Mouse (Mus musculus) lung, embryonic 15.5 days (tissue): ENCODE measurements at regions not wholly inside any gene's neighbourhood (a gene's known extent, or its start where the extent isn't known, plus 50 kb on each side); places are given as distances from the start of the nearest gene placed in this dataset.

ENCODE experiments used
- ATAC-seq: fragments of 200-750 bp; cut with Nextera tagmentation; 2 replicates; pipeline ENCODE4 v1.8.0; 2017; ENCODE audit warnings: moderate number of reproducible peaks, borderline replicate concordance; ENCODE audit not compliant: low FRiP score, low TSS enrichment; ENCODE audit errors: extremely low read depth
- H3K27ac ChIP-seq: fragments of 300-500 bp; sonication (generic); 2 replicates; pipeline ENCODE4 v1.5.1; 2015; ENCODE audit warnings: moderate library complexity, mild to moderate bottlenecking, inconsistent platforms
- H3K27me3 ChIP-seq: fragments of 300-500 bp; sonication (generic); 2 replicates; pipeline ENCODE4 v1.6.1; 2015; ENCODE audit warnings: inconsistent platforms
- H3K36me3 ChIP-seq: fragments of 300-500 bp; sonication (generic); 2 replicates; pipeline ENCODE4 v1.6.1; 2015; ENCODE audit warnings: inconsistent platforms
- H3K4me1 ChIP-seq: fragments of 300-500 bp; sonication (generic); 2 replicates; pipeline ENCODE4 v1.6.1; 2015; ENCODE audit warnings: inconsistent platforms
- H3K4me2 ChIP-seq: fragments of 300-500 bp; sonication (generic); 2 replicates; pipeline ENCODE4 v1.6.1; 2015; ENCODE audit warnings: inconsistent platforms, mild to moderate bottlenecking, moderate library complexity
- H3K4me3 ChIP-seq: fragments of 300-500 bp; sonication (generic); 2 replicates; pipeline ENCODE4 v1.5.1; 2015; ENCODE audit warnings: mild to moderate bottlenecking, inconsistent platforms
- H3K9ac ChIP-seq: fragments of 300-500 bp; sonication (generic); 2 replicates; pipeline ENCODE4 v1.6.1; 2015; ENCODE audit warnings: inconsistent platforms
- H3K9me3 ChIP-seq: fragments of 300-500 bp; sonication (generic); 2 replicates; pipeline ENCODE4 v1.6.1; 2016; ENCODE audit warnings: inconsistent platforms
- WGBS: fragments of 180-500 bp; shearing (Covaris S2); methylation state at CpG from one replicate; pipeline ENCODE4 v1.1.7; 2015; 5-methylcytosine and 5-hydroxymethylcytosine counted together

GRCm38 (mm10) chr1:42362438-42362837 lies 333.1 kb upstream of the Pou3f3 start:
- H3K4me2 ChIP-seq = no peak overlapping the region
- 72% methylated on average over 3 of the region's 3 CpGs for WGBS

DNA sequence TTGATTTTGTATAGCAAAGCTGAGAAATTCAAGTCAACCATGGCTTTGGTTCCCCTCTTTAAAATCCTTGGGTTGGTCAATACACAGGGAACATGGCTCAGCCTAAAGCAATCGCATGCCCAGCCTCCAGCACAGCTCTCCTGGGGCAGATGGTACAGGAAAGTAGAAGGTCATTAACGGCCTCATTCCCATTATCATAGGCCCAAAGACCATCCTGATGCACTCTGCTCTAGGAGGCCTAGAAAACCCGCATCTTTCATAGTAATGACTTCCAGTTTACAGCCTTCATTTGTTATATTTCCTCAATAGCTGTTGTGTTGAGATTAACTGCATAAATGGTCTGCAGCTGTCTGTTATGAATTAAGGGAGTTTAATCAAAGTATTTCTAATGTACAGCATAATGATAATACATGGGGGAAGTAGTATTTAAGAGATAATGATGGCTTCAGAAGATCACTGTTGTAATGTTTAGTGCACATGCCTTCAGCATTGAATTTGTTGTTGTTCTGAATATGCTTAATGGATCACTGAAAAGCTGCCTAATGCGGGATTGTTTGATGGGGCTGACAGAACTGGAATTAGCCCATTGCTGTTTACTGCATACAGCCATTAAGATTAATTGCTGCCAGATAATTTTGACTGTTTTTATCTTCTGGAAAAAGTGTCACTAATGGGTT lies 329.8 kb upstream of the Pou3f3 start:
- H3K4me1 ChIP-seq = no peaks in the 10 kb centered on the region
- ATAC-seq = no peak
- no peak overlapping the region for H3K9ac ChIP-seq
- no peak overlapping the region for H3K4me2 ChIP-seq
- no peaks in the 10 kb centered on the region for H3K9me3 ChIP-seq
- no peaks in the 10 kb centered on the region for H3K27me3 ChIP-seq
- WGBS = 76% methylated on average over 4 of the region's 4 CpGs
- no peak overlapping the region for H3K4me3 ChIP-seq
- no peaks in the 10 kb centered on the region for H3K36me3 ChIP-seq
- H3K27ac ChIP-seq = no peak overlapping the region

More at GRCm38 (mm10) chr1:42362438-42362837, 333.1 kb upstream of the Pou3f3 start:
- Histone ChIP-seq H3K4me3 (no peak overlapping the region), H3K9me3 (no peaks in the 10 kb centered on the region), H3K9ac (no peak overlapping the region), H3K27me3 (no peaks in the 10 kb centered on the region), H3K27ac (no peak overlapping the region), H3K36me3 (no peaks in the 10 kb centered on the region), H3K4me1 (no peaks in the 10 kb centered on the region)
- no peak for ATAC-seq

DNA sequence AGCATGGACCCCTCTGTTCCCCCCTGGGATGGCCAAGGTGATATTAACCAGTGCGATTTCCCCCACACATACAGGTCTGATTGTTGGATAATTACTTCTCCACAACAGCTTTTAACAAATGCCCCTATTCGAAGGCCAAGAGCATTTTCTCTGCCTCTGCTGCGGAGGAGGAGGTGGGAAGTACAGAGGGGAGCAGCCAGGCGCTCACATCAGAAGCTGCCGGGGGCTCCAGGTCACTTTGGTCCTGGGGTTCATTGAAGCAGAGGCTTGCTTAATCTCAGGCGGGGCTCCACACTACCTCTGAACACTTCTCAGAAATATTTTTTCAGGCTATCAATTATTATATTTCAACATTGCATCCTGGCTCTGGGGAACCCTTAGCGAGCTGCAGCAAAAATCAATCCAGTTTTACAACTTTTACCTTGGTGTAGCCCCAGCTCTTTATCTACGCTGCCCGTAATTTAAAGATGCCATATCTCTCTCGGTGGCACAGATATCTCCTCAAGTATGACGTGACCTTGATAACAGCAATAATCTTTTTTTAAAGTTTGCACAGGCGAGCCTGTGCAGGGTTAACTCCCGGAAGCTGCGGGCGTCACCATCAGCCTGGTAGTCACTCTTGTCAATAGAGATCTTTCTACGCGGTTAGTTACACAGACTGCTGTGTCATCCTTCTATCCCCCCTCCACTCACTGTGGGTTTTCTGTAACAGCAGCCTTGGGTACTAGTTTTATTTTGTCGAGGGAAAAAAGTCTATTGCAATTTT lies 307.5 kb upstream of the Pou3f3 start:
- no peak overlapping the region for H3K4me3 ChIP-seq
- no peak for ATAC-seq
- no peak overlapping the region for H3K9ac ChIP-seq
- H3K36me3 ChIP-seq = no peaks in the 10 kb centered on the region
- no peak overlapping the region for H3K27ac ChIP-seq
- H3K4me2 ChIP-seq = no peak overlapping the region
- H3K9me3 ChIP-seq = no peaks in the 10 kb centered on the region
- no peaks in the 10 kb centered on the region for H3K4me1 ChIP-seq
- H3K27me3 ChIP-seq = no peaks in the 10 kb centered on the region
- WGBS = 33% methylated on average over 18 of the region's 18 CpGs

DNA sequence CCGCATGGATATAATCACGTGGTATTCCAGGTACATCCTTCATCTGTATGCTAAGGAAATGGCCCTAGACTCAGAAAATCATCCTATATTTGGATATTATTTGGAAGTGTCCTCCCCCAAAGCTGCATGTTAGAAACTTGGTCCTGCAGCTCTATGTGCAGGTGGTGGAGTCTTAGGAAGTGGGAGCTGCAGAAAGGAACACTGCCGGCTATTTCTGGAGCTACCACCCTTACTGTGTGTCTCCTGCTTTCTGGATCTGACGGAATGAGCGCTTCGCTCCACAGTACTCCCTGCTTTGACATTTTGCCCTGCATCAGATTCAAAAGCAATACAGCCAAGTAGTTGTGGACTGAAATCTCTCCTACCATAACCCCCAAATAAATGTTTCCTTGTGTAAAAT lies 306.8 kb upstream of the Pou3f3 start:
- Histone ChIP-seq H3K27ac (no peak overlapping the region), H3K4me2 (no peak overlapping the region), H3K9ac (no peak overlapping the region), H3K4me1 (no peaks in the 10 kb centered on the region), H3K36me3 (no peaks in the 10 kb centered on the region), H3K4me3 (no peak overlapping the region), H3K27me3 (no peaks in the 10 kb centered on the region), H3K9me3 (no peaks in the 10 kb centered on the region)
- ATAC-seq = no peak
- WGBS = 88% methylated on average over 6 of the region's 6 CpGs

GRCm38 (mm10) chr1:42395651-42396260 lies 299.8 kb upstream of the Pou3f3 start:
- H3K4me2 ChIP-seq = no peak overlapping the region

DNA sequence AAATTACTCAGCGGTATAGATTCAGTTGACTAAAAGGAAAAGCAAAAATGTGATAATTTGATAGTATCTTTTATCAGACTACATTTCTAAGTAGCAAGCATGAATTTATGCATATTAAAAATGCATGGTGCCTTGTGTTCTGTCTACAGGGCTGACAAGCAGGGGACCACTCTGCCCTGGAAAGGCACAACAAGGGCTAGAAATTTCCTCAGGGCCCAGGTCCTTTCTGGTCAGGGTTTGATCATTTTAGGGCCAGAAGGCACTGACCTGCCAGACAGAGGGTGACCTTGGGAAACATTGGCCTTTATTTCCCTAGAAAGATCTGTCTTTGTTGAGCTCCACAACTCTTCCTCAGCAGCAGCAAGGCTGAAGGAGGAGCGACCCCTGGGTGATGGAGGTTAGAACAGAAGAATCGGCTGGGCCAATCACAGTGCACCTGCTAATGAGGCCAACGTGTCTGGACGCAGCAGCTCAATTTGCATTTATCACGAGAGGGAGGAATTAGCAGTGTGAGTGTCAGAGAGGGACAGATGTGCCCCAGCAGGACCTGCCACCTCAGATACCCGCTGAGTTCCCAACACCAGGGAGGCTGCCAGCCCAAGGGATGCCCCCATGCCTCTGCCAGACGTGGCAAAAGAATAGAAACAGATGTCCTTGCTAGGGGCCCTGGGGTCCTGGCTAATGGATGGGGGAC lies 297.0 kb upstream of the Pou3f3 start:
- ATAC-seq = no peak; the same call in 1 of the 2 replicates

More at GRCm38 (mm10) chr1:42395651-42396260, 299.8 kb upstream of the Pou3f3 start:
- no peak overlapping the region for H3K4me3 ChIP-seq
- H3K27me3 ChIP-seq = no peaks in the 10 kb centered on the region
- WGBS = 79% methylated on average over 13 of the region's 13 CpGs
- no peak overlapping the region for H3K9ac ChIP-seq
- no peak overlapping the region for H3K27ac ChIP-seq
- H3K9me3 ChIP-seq = no peaks in the 10 kb centered on the region
- no peaks in the 10 kb centered on the region for H3K4me1 ChIP-seq
- no peaks in the 10 kb centered on the region for H3K36me3 ChIP-seq
- no peak for ATAC-seq

GRCm38 (mm10) chr1:42415817-42416538 lies 279.6 kb upstream of the Pou3f3 start:
- no peak overlapping the region for H3K9ac ChIP-seq
- no peak overlapping the region for H3K4me2 ChIP-seq
- ATAC-seq = no peak
- WGBS = 71% methylated on average over 21 of the region's 21 CpGs
- H3K27me3 ChIP-seq = no peaks in the 10 kb centered on the region
- H3K4me1 ChIP-seq = peaks cover 7% of the 10 kb centered on the region
- no peak overlapping the region for H3K27ac ChIP-seq
- H3K4me3 ChIP-seq = no peak overlapping the region
- H3K9me3 ChIP-seq = no peaks in the 10 kb centered on the region
- no peaks in the 10 kb centered on the region for H3K36me3 ChIP-seq

More for the DNA sequence above, 297.0 kb upstream of the Pou3f3 start:
- WGBS = 36% methylated on average over 8 of the region's 8 CpGs
- H3K27ac ChIP-seq = no peak overlapping the region
- no peak overlapping the region for H3K4me2 ChIP-seq
- H3K4me3 ChIP-seq = no peak overlapping the region
- no peaks in the 10 kb centered on the region for H3K27me3 ChIP-seq
- no peak overlapping the region for H3K9ac ChIP-seq
- H3K4me1 ChIP-seq = no peaks in the 10 kb centered on the region
- H3K9me3 ChIP-seq = no peaks in the 10 kb centered on the region
- no peaks in the 10 kb centered on the region for H3K36me3 ChIP-seq

GRCm38 (mm10) chr1:42416539-42417218 lies 278.9 kb upstream of the Pou3f3 start:
- H3K4me1 ChIP-seq = peaks cover 7% of the 10 kb centered on the region
- ATAC-seq = no peak
- H3K36me3 ChIP-seq = no peaks in the 10 kb centered on the region
- H3K9ac ChIP-seq = no peak overlapping the region
- no peaks in the 10 kb centered on the region for H3K27me3 ChIP-seq
- WGBS = 56% methylated on average over 8 of the region's 8 CpGs
- no peak overlapping the region for H3K4me2 ChIP-seq
- no peak overlapping the region for H3K4me3 ChIP-seq
- H3K27ac ChIP-seq = no peak overlapping the region
- H3K9me3 ChIP-seq = no peaks in the 10 kb centered on the region

GRCm38 (mm10) chr1:42417815-42418214 lies 277.8 kb upstream of the Pou3f3 start:
- 4% methylated on average over 4 of the region's 4 CpGs for WGBS
- Histone ChIP-seq H3K9ac (no peak overlapping the region), H3K4me1 (peaks cover 7% of the 10 kb centered on the region), H3K27me3 (no peaks in the 10 kb centered on the region), H3K9me3 (no peaks in the 10 kb centered on the region), H3K4me3 (no peak overlapping the region), H3K27ac (peak overlapping the region; percentile 41; the same call in 1 of the 2 replicates), H3K36me3 (no peaks in the 10 kb centered on the region), H3K4me2 (no peak overlapping the region)
- peak; percentile 69; the same call in 1 of the 2 replicates for ATAC-seq

DNA sequence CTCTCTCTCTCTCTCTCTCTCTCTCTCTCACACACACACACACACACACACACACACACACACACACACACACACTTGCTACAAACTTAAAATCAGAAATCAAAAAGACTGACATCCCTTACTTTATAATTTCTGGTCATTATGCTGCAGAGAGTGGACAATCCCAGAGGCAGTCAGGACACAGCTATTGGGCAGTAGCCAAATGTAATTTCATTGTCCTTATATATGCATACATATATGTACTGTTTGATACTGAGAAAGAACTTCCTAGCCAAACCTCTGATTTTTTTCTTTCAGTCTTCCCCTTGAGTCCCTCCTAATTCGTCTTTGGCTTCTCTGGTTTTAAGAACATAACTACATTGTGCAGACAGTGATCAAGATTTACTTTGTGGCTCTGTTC lies 277.3 kb upstream of the Pou3f3 start:
- Histone ChIP-seq H3K27ac (no peak overlapping the region), H3K9me3 (no peaks in the 10 kb centered on the region), H3K4me2 (no peak overlapping the region), H3K9ac (no peak overlapping the region), H3K4me1 (peaks cover 7% of the 10 kb centered on the region), H3K4me3 (no peak overlapping the region), H3K36me3 (no peaks in the 10 kb centered on the region), H3K27me3 (no peaks in the 10 kb centered on the region)
- peak; percentile 49; the same call in 1 of the 2 replicates for ATAC-seq
- WGBS = 21% methylated on average over 1 of the region's 1 CpGs
